Mouse (Mus musculus) MEL (cell line): ENCODE measurements around the gene Xylt2. TPM values are rescaled to one million over a fixed set of nuclear protein-coding genes. Genes with fewer than 3 reads are reported as not detected.

Experiments used
- DNase-seq: peaks from one replicate; pipeline ENCODE4 v3.0.0; 2011; ENCODE audit warnings: low read depth, low spot score
- H3K27ac ChIP-seq: 2 replicates; pipeline ENCODE4 v1.5.1; 2012; ENCODE audit warnings: low read depth, mild to moderate bottlenecking, control low read depth, low read length, moderate library complexity; ENCODE audit not compliant: control insufficient read depth
- H3K27me3 ChIP-seq, 2 experiments: fragments of 150-350 bp in 1 of 2; sonication (generic) in 1 of 2; 2 replicates each; pipeline ENCODE4 v1.6.1; 2012; ENCODE audit warnings: low read length in 2 of 2, mild to moderate bottlenecking in 2 of 2, improper control_type of control experiment in 1 of 2, moderate library complexity in 1 of 2; ENCODE audit not compliant: insufficient read depth in 2 of 2, control insufficient read depth in 1 of 2
- H3K36me3 ChIP-seq, 2 experiments: 2 replicates each; pipeline ENCODE4 v1.6.1; 2012 to 2014; ENCODE audit warnings: low read length in 2 of 2, improper control_type of control experiment in 1 of 2, inconsistent platforms in 1 of 2, mild to moderate bottlenecking in 1 of 2; ENCODE audit not compliant: insufficient read depth in 2 of 2, control insufficient read depth in 1 of 2
- H3K4me1 ChIP-seq, 2 experiments: fragments of 150-350 bp in 1 of 2; sonication (generic) in 1 of 2; 2 replicates each; pipeline ENCODE4 v1.6.1; 2012; ENCODE audit warnings: low read length in 2 of 2, improper control_type of control experiment in 1 of 2, mild to moderate bottlenecking in 1 of 2; ENCODE audit not compliant: insufficient read depth in 2 of 2, control insufficient read depth in 1 of 2
- H3K4me3 ChIP-seq, 2 experiments: fragments of 150-350 bp in 1 of 2; sonication (generic) in 1 of 2; 2 replicates each; pipeline ENCODE4 v1.5.1; 2012; ENCODE audit warnings: low read depth in 2 of 2, low read length in 2 of 2, mild to moderate bottlenecking in 2 of 2, moderate library complexity in 2 of 2, control low read depth in 1 of 2, improper control_type of control experiment in 1 of 2; ENCODE audit not compliant: control insufficient read depth in 1 of 2, insufficient read depth in 1 of 2
- H3K79me2 ChIP-seq: 2 replicates; pipeline ENCODE4 v1.6.1; 2012; ENCODE audit warnings: mild to moderate bottlenecking, low read length, moderate library complexity; ENCODE audit not compliant: control insufficient read depth, poor library complexity, insufficient read depth
- H3K9ac ChIP-seq: 2 replicates; pipeline ENCODE4 v1.6.1; 2012; ENCODE audit warnings: low read depth, mild to moderate bottlenecking, control low read depth, low read length, moderate library complexity; ENCODE audit not compliant: control insufficient read depth, poor library complexity, severe bottlenecking
- H3K9me3 ChIP-seq: fragments of 150-350 bp; sonication (generic); replicated peaks from 2 replicates; pipeline ENCODE4 v1.6.1; 2012; ENCODE audit warnings: mild to moderate bottlenecking, low read length, improper control_type of control experiment, moderate library complexity; ENCODE audit not compliant: insufficient read depth
- BHLHE40 ChIP-seq: IDR thresholded peaks from 2 replicates; pipeline ENCODE4 v1.6.1; 2012; ENCODE audit warnings: low read depth, mild to moderate bottlenecking, inconsistent platforms, low read length, improper control_type of control experiment, borderline replicate concordance
- CTCF ChIP-seq, 3 experiments: IDR thresholded peaks in 2 of 3; conservative IDR thresholded peaks in 1 of 3; 2 replicates each; pipeline ENCODE4 v1.5.1; 2011 to 2012; ENCODE audit warnings: low read length in 3 of 3, low read depth in 2 of 3, mild to moderate bottlenecking in 2 of 3, improper control_type of control experiment in 1 of 3, inconsistent platforms in 1 of 3, mixed read lengths in 1 of 3, moderate library complexity in 1 of 3; ENCODE audit not compliant: control insufficient read depth in 1 of 3, insufficient read depth in 1 of 3, poor library complexity in 1 of 3, severe bottlenecking in 1 of 3
- EP300 ChIP-seq, 2 experiments: IDR thresholded peaks; 2 replicates each; pipeline ENCODE4 v1.6.1; 2011; ENCODE audit warnings: improper control_type of control experiment in 2 of 2, low read length in 2 of 2, low read depth in 1 of 2, mild to moderate bottlenecking in 1 of 2
- ETS1 ChIP-seq: IDR thresholded peaks from 2 replicates; pipeline ENCODE4 v1.6.1; 2012; ENCODE audit warnings: low read depth, mild to moderate bottlenecking, inconsistent platforms, low read length, improper control_type of control experiment, moderate library complexity
- GATA1 ChIP-seq: IDR thresholded peaks from 2 replicates; pipeline ENCODE4 v1.6.1; 2011; ENCODE audit warnings: low read depth, low read length, improper control_type of control experiment
- HCFC1 ChIP-seq: IDR thresholded peaks from 2 replicates; pipeline ENCODE4 v1.6.1; 2012; ENCODE audit warnings: low read depth, mild to moderate bottlenecking, inconsistent platforms, low read length, improper control_type of control experiment, moderate library complexity
- KAT2A ChIP-seq: conservative IDR thresholded peaks from 2 replicates; pipeline ENCODE4 v1.6.1; 2012; ENCODE audit warnings: low read depth, low read length, improper control_type of control experiment, inconsistent platforms
- MAFK ChIP-seq: IDR thresholded peaks from 2 replicates; pipeline ENCODE4 v1.6.1; 2011; ENCODE audit warnings: low read depth, mild to moderate bottlenecking, low read length, improper control_type of control experiment, borderline replicate concordance
- MAX ChIP-seq: IDR thresholded peaks from 2 replicates; pipeline ENCODE4 v1.6.1; 2011; ENCODE audit warnings: low read length, improper control_type of control experiment
- MXI1 ChIP-seq: IDR thresholded peaks from 2 replicates; pipeline ENCODE4 v1.6.1; 2011; ENCODE audit warnings: mild to moderate bottlenecking, low read depth, low read length, improper control_type of control experiment
- MYC ChIP-seq: IDR thresholded peaks from 2 replicates; pipeline ENCODE4 v1.6.1; 2011; ENCODE audit warnings: low read depth, mild to moderate bottlenecking, low read length, improper control_type of control experiment, moderate library complexity
- NELFE ChIP-seq: IDR thresholded peaks from 2 replicates; pipeline ENCODE4 v1.6.1; 2011; ENCODE audit warnings: low read depth, low read length, improper control_type of control experiment
- POLR2A ChIP-seq, 2 experiments: IDR thresholded peaks; 2 replicates each; pipeline ENCODE4 v1.6.1; 2011 to 2012; ENCODE audit warnings: low read length in 2 of 2, mild to moderate bottlenecking in 2 of 2, control low read depth in 1 of 2, improper control_type of control experiment in 1 of 2, low read depth in 1 of 2, moderate library complexity in 1 of 2; ENCODE audit not compliant: control insufficient read depth in 1 of 2, insufficient read depth in 1 of 2, poor library complexity in 1 of 2
- POLR2AphosphoS2 ChIP-seq: IDR thresholded peaks from 2 replicates; pipeline ENCODE4 v1.6.1; 2011; ENCODE audit warnings: low read length, improper control_type of control experiment
- POLR2AphosphoS5 ChIP-seq: IDR thresholded peaks from 2 replicates; pipeline ENCODE4 v1.6.1; 2012; ENCODE audit warnings: low read depth, borderline replicate concordance, mild to moderate bottlenecking, inconsistent platforms, low read length, moderate library complexity, mixed read lengths
- RAD21 ChIP-seq: IDR thresholded peaks from 2 replicates; pipeline ENCODE4 v1.6.1; 2011; ENCODE audit warnings: mild to moderate bottlenecking, low read depth, low read length, improper control_type of control experiment
- SIN3A ChIP-seq: IDR thresholded peaks from 2 replicates; pipeline ENCODE4 v1.6.1; 2012; ENCODE audit warnings: low read length, improper control_type of control experiment, inconsistent platforms
- SMC3 ChIP-seq: IDR thresholded peaks from 2 replicates; pipeline ENCODE4 v1.6.1; 2011; ENCODE audit warnings: low read depth, low read length, improper control_type of control experiment
- TAL1 ChIP-seq: IDR thresholded peaks from 2 replicates; pipeline ENCODE4 v1.6.1; 2012; ENCODE audit warnings: mild to moderate bottlenecking, inconsistent platforms, low read length, moderate library complexity, mixed read lengths
- TBP ChIP-seq: IDR thresholded peaks from 2 replicates; pipeline ENCODE4 v1.8.0; 2011; ENCODE audit warnings: low read depth, low read length, improper control_type of control experiment
- TCF12 ChIP-seq: IDR thresholded peaks from 2 replicates; pipeline ENCODE4 v1.6.1; 2014; ENCODE audit warnings: low read depth, mild to moderate bottlenecking, inconsistent platforms, low read length, improper control_type of control experiment, moderate library complexity
- UBTF ChIP-seq: IDR thresholded peaks from 2 replicates; pipeline ENCODE4 v1.6.1; 2012; ENCODE audit warnings: low read depth, mild to moderate bottlenecking, inconsistent platforms, low read length, improper control_type of control experiment, moderate library complexity, borderline replicate concordance; ENCODE audit not compliant: insufficient read depth
- USF1 ChIP-seq: IDR thresholded peaks from 2 replicates; pipeline ENCODE4 v1.6.1; 2014; ENCODE audit warnings: low read depth, mild to moderate bottlenecking, inconsistent platforms, low read length, improper control_type of control experiment, moderate library complexity
- USF2 ChIP-seq, 2 experiments: IDR thresholded peaks; 2 replicates each; pipeline ENCODE4 v1.6.1; 2011 to 2012; ENCODE audit warnings: improper control_type of control experiment in 2 of 2, low read length in 2 of 2, borderline replicate concordance in 1 of 2, inconsistent platforms in 1 of 2, low read depth in 1 of 2, mild to moderate bottlenecking in 1 of 2; ENCODE audit not compliant: insufficient read depth in 1 of 2
- ZKSCAN1 ChIP-seq: IDR thresholded peaks from 2 replicates; pipeline ENCODE4 v1.6.1; 2012; ENCODE audit warnings: low read depth, mild to moderate bottlenecking, inconsistent platforms, low read length, improper control_type of control experiment, moderate library complexity
- ZMIZ1 ChIP-seq: IDR thresholded peaks from 2 replicates; pipeline ENCODE4 v1.6.1; 2012; ENCODE audit warnings: low read depth, mild to moderate bottlenecking, inconsistent platforms, low read length, improper control_type of control experiment, moderate library complexity
- ZNF384 ChIP-seq: IDR thresholded peaks from 2 replicates; pipeline ENCODE4 v1.6.1; 2012; ENCODE audit warnings: low read depth, mild to moderate bottlenecking, inconsistent platforms, low read length, improper control_type of control experiment
- polyA plus RNA-seq, 2 experiments: library from polyadenylated mRNA; stranded (reverse) in 1 of 2; unstranded in 1 of 2; fragments of >175 nt in 1 of 2; fragments of >200 nt in 1 of 2; gene quantifications; 2 replicates each; pipeline versions ENCODE4 v1.2.1 to v1.2.4; 2012; ENCODE audit warnings: low replicate concordance in 2 of 2, low read depth in 1 of 2; ENCODE audit not compliant: insufficient read length in 2 of 2, insufficient read depth in 1 of 2, missing spikeins in 1 of 2
- total RNA-seq: library from RNA; depleted of rRNA; stranded (reverse); fragments of 300-350 nt; gene quantifications from 2 replicates; pipeline ENCODE4 v1.2.3, GENCODE M21; 2012

Xylt2 gene
- total and polyA plus RNA-seq, 3 experiments = 10.1 to 12.4 TPM; not detected in 1

- Histone ChIP-seq H3K9ac (peak overlapping the region; percentile 87), H3K4me1 (peaks cover 0 to 7% of the 10 kb centered on the region in 2 experiments; a peak in 2 of 4 replicates), H3K79me2 (peaks cover 3% of the 10 kb centered on the region; the same call in 1 of the 2 replicates), H3K9me3 (no peaks in the 10 kb centered on the region), H3K27me3 (peaks cover 0 to 2% of the 10 kb centered on the region in 2 experiments; a peak in 2 of 4 replicates), H3K4me3 (peak overlapping the region; percentile 80 to 84), H3K27ac (no peak overlapping the region), H3K36me3 (no peaks in the 10 kb centered on the region; a peak in 1 of 4 replicates)
- DNase-seq = no peak
- TF ChIP-seq TAL1 (no peak), SIN3A (0 out of 2 replicates have a peak, but pooled peaks have one; percentile 27), RAD21 (no peak), HCFC1 (no peak), ZNF384 (peak; percentile 56)
Observed at GRCm38 (mm10) chr11:94676308-94676707, 1.0 kb downstream of the Xylt2 start.

- no peak overlapping the region for H3K27ac ChIP-seq
- DNase-seq = no peak
Observed at GRCm38 (mm10) chr11:94675446-94675845, 1.9 kb downstream of the Xylt2 start.

GRCm38 (mm10) chr11:94674984-94675383 is 2.3 kb downstream of the Xylt2 start:
- Histone ChIP-seq H3K27ac (no peak overlapping the region), H3K36me3 (no peaks in the 10 kb centered on the region; a peak in 1 of 4 replicates), H3K79me2 (peaks cover 3% of the 10 kb centered on the region; the same call in 1 of the 2 replicates), H3K9me3 (no peaks in the 10 kb centered on the region), H3K4me3 (no peak overlapping the region), H3K9ac (no peak overlapping the region), H3K27me3 (peaks cover 0 to 2% of the 10 kb centered on the region in 2 experiments; a peak in 2 of 4 replicates), H3K4me1 (peaks cover 0 to 7% of the 10 kb centered on the region in 2 experiments; a peak in 2 of 4 replicates)
- TF ChIP-seq SMC3 (no peak), ZMIZ1 (no peak), TBP (no peak), NELFE (no peak), MYC (no peak), POLR2A (IDR thresholded peaks at IDR 0.05; ENCODE audit: control insufficient read depth in 1 of 2, insufficient read depth in 1 of 2, low read depth in 1 of 2, low read length in 2 of 2, poor library complexity in 1 of 2) (no peak), KAT2A (no peak)
- no peak for DNase-seq

More at GRCm38 (mm10) chr11:94675446-94675845, 1.9 kb downstream of the Xylt2 start:
- H3K4me1 ChIP-seq = peaks cover 0 to 7% of the 10 kb centered on the region in 2 experiments; a peak in 2 of 4 replicates
- peaks cover 0 to 2% of the 10 kb centered on the region in 2 experiments; a peak in 2 of 4 replicates for H3K27me3 ChIP-seq
- no peak overlapping the region for H3K4me3 ChIP-seq
- no peaks in the 10 kb centered on the region; a peak in 1 of 4 replicates for H3K36me3 ChIP-seq
- TF ChIP-seq RAD21 (no peak), ZKSCAN1 (no peak), POLR2A (IDR thresholded peaks at IDR 0.05; ENCODE audit: control insufficient read depth in 1 of 2, insufficient read depth in 1 of 2, low read depth in 1 of 2, low read length in 2 of 2, poor library complexity in 1 of 2) (no peak), GATA1 (no peak), USF1 (no peak), BHLHE40 (no peak), TCF12 (no peak), POLR2AphosphoS5 (no peak), MAFK (no peak), UBTF (no peak), MAX (no peak), USF2 (IDR thresholded peaks at IDR 0.05; ENCODE audit: borderline replicate concordance in 1 of 2, insufficient read depth in 1 of 2, low read depth in 1 of 2, low read length in 2 of 2) (no peak), EP300 (IDR thresholded peaks at IDR 0.05; ENCODE audit: low read depth in 1 of 2, low read length in 2 of 2) (no peak), MXI1 (no peak), ETS1 (no peak), CTCF (IDR thresholded peaks at IDR 0.05 in 2 of 3, conservative IDR thresholded peaks at IDR 0.05 in 1 of 3; ENCODE audit: control insufficient read depth in 1 of 3, insufficient read depth in 1 of 3, low read depth in 2 of 3, low read length in 3 of 3, poor library complexity in 1 of 3, severe bottlenecking in 1 of 3) (no peak), POLR2AphosphoS2 (no peak), TAL1 (no peak)
- TF ChIP-seq, all 39 proteins: peak for 0
- H3K79me2 ChIP-seq = peaks cover 3% of the 10 kb centered on the region; the same call in 1 of the 2 replicates
- H3K9me3 ChIP-seq = no peaks in the 10 kb centered on the region
- H3K9ac ChIP-seq = no peak overlapping the region
